Mouse (Mus musculus): ENCODE results near the gene Pdpk1. TPM values are rescaled to one million over a fixed set of nuclear protein-coding genes. Genes with fewer than 3 reads are reported as not detected.
A peak's percentile ranks its signal among the peaks of the same experiment; 100 is the strongest.

The Pdpk1 gene
- polyA plus RNA-seq (2014; fragmentation: Nextera tagmentation; extraction: Ambion mirVana): 44.5 and 45.6 TPM in 2 replicates

DNA sequence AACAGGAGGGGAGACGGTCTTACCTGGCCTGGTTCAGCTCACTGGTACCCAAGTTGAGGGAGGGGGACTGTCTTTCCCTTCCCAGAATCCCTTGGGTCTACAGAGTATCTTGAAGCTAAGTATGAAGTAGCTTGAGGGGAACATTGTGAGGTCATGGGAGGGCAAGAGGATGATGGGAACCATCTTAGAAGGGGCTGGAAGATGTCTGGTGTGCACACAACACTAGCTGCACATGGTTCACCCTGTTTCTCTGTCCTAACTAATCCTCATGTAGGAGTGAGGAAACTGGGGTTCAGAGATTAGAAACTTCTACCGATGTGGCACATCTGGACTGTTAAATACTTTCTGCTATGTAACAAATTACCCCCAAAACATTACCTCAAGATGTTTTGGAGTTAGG is at the start of gene Pdpk1:
Gene Pdpk1 (minus strand): TSS at position 101 of the 400 bp plus-strand sequence.
- Histone ChIP-seq H3K9me3 (ENCODE audit: control insufficient read depth, low read length) (no peaks in the 10 kb centered on the region), H3K36me3 (ENCODE audit: control insufficient read depth, insufficient read depth, low read length) (peaks cover 3% of the 10 kb centered on the region; the same call in 1 of the 2 replicates), H3K27me3 (ENCODE audit: control insufficient read depth, insufficient read depth, low read length) (no peaks in the 10 kb centered on the region), H3K4me2 (ENCODE audit: low read length) (peak within 1 kb of the TSS; percentile 86), H3K4me3 (ENCODE audit: control insufficient read depth in 1 of 2, insufficient read depth in 1 of 2, low read depth in 1 of 2, low read length in 2 of 2) (peak within 1 kb of the TSS; percentile 42 to 47), H3K27ac (replicated peaks in 1 of 2; ENCODE audit: control insufficient read depth in 1 of 2, insufficient read depth in 1 of 2, low read depth in 2 of 2, low read length in 2 of 2) (no peak within 1 kb of the TSS), H3K9ac (ENCODE audit: low read length) (peak within 1 kb of the TSS; percentile 63), H3K4me1 (ENCODE audit: control insufficient read depth in 2 of 2, insufficient read depth in 2 of 2, low read length in 2 of 2) (peaks cover 7 to 10% of the 10 kb centered on the region in 2 experiments; a peak in 3 of 4 replicates)
- ATAC-seq (ENCODE audit: insufficient number of reproducible peaks, insufficient read depth, low FRiP score, low read depth): no peak
- 86% methylated on average over 2 of the region's 2 CpGs for WGBS

DNA sequence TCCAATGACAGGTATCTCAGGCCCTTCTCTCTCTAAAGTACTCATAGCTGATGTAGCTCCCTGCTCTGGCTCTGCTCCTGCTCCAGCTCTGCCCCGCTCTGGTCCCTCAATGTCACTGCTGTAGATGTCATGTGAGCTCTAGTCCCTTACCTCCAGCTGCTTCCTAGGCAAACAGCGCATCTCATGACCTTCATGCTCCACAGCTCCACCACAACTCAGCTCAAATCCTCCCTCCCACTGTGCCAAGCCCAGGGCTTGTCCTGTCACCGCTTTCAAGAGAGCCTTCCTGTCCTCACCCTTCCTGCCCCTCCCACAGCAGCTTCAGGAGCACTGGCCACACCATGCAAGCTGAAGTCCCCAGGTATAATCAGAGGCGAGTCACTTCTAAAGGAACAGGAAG is 49.0 kb upstream of the Pdpk1 start:
- Histone ChIP-seq H3K9me3 (ENCODE audit: control insufficient read depth, low read length) (no peaks in the 10 kb centered on the region), H3K36me3 (ENCODE audit: control insufficient read depth, insufficient read depth, low read length) (no peaks in the 10 kb centered on the region), H3K27ac (replicated peaks in 1 of 2; ENCODE audit: control insufficient read depth in 1 of 2, insufficient read depth in 1 of 2, low read depth in 2 of 2, low read length in 2 of 2) (no peak overlapping the region), H3K27me3 (ENCODE audit: control insufficient read depth, insufficient read depth, low read length) (no peaks in the 10 kb centered on the region), H3K4me2 (ENCODE audit: low read length) (no peak overlapping the region), H3K4me1 (ENCODE audit: control insufficient read depth in 2 of 2, insufficient read depth in 2 of 2, low read length in 2 of 2) (peaks cover 31 to 54% of the 10 kb centered on the region in 2 experiments), H3K9ac (ENCODE audit: low read length) (no peak overlapping the region), H3K4me3 (ENCODE audit: control insufficient read depth in 1 of 2, insufficient read depth in 1 of 2, low read depth in 1 of 2, low read length in 2 of 2) (no peak overlapping the region)
- 33% methylated on average over 4 of the region's 4 CpGs for WGBS
- no peak for ATAC-seq (ENCODE audit: insufficient number of reproducible peaks, insufficient read depth, low FRiP score, low read depth)

DNA sequence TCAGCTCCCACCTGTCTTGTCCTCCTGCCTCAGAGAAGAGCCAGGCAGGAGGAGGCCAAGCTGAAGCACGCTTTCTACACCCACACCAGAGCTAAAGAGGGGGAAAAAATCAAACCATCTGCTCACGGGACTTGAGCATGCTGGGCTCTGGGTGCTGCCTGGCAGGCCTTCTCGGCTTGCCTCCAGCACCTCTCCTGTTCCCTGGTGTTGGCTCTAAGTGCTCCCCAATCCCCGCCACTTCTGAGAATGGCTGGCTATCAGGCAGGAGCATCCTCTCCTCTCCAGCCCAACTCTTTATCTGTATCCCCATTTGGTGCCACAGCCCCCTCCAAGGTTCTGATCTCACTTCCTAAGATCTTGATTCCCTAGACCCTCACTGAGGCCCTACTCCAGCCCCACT is 48.5 kb upstream of the Pdpk1 start:
- no peak overlapping the region for H3K9ac ChIP-seq (ENCODE audit: low read length)
- H3K4me2 ChIP-seq (ENCODE audit: low read length): no peak overlapping the region
- 80% methylated on average over 4 of the region's 4 CpGs for WGBS
- H3K27ac ChIP-seq (replicated peaks in 1 of 2; ENCODE audit: control insufficient read depth in 1 of 2, insufficient read depth in 1 of 2, low read depth in 2 of 2, low read length in 2 of 2): no peak overlapping the region
- no peaks in the 10 kb centered on the region for H3K9me3 ChIP-seq (ENCODE audit: control insufficient read depth, low read length)
- no peak overlapping the region for H3K4me3 ChIP-seq (ENCODE audit: control insufficient read depth in 1 of 2, insufficient read depth in 1 of 2, low read depth in 1 of 2, low read length in 2 of 2)
- ATAC-seq (ENCODE audit: insufficient number of reproducible peaks, insufficient read depth, low FRiP score, low read depth): no peak
- H3K4me1 ChIP-seq (ENCODE audit: control insufficient read depth in 2 of 2, insufficient read depth in 2 of 2, low read length in 2 of 2): peaks cover 30 to 49% of the 10 kb centered on the region in 2 experiments
- no peaks in the 10 kb centered on the region for H3K36me3 ChIP-seq (ENCODE audit: control insufficient read depth, insufficient read depth, low read length)
- no peaks in the 10 kb centered on the region for H3K27me3 ChIP-seq (ENCODE audit: control insufficient read depth, insufficient read depth, low read length)

DNA sequence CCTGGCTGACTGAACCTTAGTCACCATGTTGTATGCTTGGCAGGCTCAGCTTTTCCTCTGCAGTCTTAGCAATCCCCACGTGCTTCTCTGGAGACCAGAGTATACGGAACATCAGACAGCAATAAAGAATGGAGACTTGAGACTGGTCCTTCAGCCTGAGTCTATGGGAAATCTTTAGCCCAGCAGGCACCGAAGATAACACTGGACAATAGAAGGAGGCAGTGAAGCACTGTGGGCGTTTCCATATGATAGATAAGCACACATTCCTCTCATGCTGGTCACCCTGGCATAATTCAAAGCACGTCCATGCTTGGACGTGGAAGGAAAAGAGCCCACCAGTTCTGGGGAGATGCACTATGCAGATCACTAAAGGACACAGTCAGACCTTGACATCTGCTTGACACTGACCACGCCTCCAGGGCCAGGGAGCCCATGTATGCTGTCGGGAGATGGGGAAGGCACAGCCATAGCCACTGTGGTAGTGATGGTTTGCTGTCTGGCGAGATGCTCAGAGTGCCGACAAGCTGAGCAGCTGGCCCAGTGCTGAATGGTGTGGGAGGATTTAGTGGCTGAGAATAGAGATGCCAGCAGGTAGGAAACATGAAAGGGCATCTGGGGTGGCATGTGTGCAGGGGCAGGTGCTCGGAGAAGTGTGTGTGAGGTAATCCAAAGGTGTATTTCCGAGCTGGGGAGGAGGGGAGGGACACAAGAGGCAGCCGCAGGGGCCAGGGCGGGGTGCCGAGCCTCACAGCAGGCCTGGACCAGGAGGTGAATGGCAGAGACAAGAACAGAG is 46.5 kb upstream of the Pdpk1 start:
- no peaks in the 10 kb centered on the region for H3K27me3 ChIP-seq (ENCODE audit: control insufficient read depth, insufficient read depth, low read length)
- H3K36me3 ChIP-seq (ENCODE audit: control insufficient read depth, insufficient read depth, low read length): no peaks in the 10 kb centered on the region
- no peak overlapping the region for H3K4me3 ChIP-seq (ENCODE audit: control insufficient read depth in 1 of 2, insufficient read depth in 1 of 2, low read depth in 1 of 2, low read length in 2 of 2)
- WGBS: 32% methylated on average over 15 of the region's 15 CpGs
- H3K9me3 ChIP-seq (ENCODE audit: control insufficient read depth, low read length): no peaks in the 10 kb centered on the region
- H3K9ac ChIP-seq (ENCODE audit: low read length): no peak overlapping the region
- H3K4me1 ChIP-seq (ENCODE audit: control insufficient read depth in 2 of 2, insufficient read depth in 2 of 2, low read length in 2 of 2): peaks cover 37 to 46% of the 10 kb centered on the region in 2 experiments
- no peak overlapping the region for H3K27ac ChIP-seq (replicated peaks in 1 of 2; ENCODE audit: control insufficient read depth in 1 of 2, insufficient read depth in 1 of 2, low read depth in 2 of 2, low read length in 2 of 2)
- H3K4me2 ChIP-seq (ENCODE audit: low read length): 0 out of 2 replicates have a peak overlapping the region, but pooled peaks have one; percentile 2
- no peak for ATAC-seq (ENCODE audit: insufficient number of reproducible peaks, insufficient read depth, low FRiP score, low read depth)

DNA sequence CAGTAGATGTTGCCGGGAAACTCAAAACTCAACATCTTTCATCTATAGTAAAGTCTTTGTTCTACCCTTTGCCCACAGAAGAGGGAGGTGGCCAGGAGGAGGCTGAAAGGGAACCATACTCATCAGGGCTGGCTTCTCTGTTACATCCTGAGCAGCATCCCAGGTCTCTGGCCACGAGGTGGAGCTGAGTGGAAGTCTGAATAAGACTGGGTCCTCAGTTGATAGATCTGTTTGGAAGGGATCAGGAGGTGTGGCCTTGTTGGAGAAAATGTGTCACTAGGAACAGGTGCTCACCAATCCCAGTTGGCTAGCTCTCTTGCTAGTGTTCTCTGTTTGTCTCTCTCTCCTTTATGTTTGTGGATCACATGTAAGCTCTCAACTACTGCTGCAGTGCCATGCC is 44.6 kb upstream of the Pdpk1 start:
- H3K27me3 ChIP-seq (ENCODE audit: control insufficient read depth, insufficient read depth, low read length): no peaks in the 10 kb centered on the region
- 81% methylated on average over 2 of the region's 2 CpGs for WGBS
- H3K4me3 ChIP-seq (ENCODE audit: control insufficient read depth in 1 of 2, insufficient read depth in 1 of 2, low read depth in 1 of 2, low read length in 2 of 2): no peak overlapping the region
- H3K9ac ChIP-seq (ENCODE audit: low read length): no peak overlapping the region
- no peaks in the 10 kb centered on the region for H3K9me3 ChIP-seq (ENCODE audit: control insufficient read depth, low read length)
- H3K4me1 ChIP-seq (ENCODE audit: control insufficient read depth in 2 of 2, insufficient read depth in 2 of 2, low read length in 2 of 2): peaks cover 41 to 55% of the 10 kb centered on the region in 2 experiments
- ATAC-seq (ENCODE audit: insufficient number of reproducible peaks, insufficient read depth, low FRiP score, low read depth): no peak
- H3K36me3 ChIP-seq (ENCODE audit: control insufficient read depth, insufficient read depth, low read length): no peaks in the 10 kb centered on the region
- no peak overlapping the region for H3K27ac ChIP-seq (replicated peaks in 1 of 2; ENCODE audit: control insufficient read depth in 1 of 2, insufficient read depth in 1 of 2, low read depth in 2 of 2, low read length in 2 of 2)
- H3K4me2 ChIP-seq (ENCODE audit: low read length): no peak overlapping the region

DNA sequence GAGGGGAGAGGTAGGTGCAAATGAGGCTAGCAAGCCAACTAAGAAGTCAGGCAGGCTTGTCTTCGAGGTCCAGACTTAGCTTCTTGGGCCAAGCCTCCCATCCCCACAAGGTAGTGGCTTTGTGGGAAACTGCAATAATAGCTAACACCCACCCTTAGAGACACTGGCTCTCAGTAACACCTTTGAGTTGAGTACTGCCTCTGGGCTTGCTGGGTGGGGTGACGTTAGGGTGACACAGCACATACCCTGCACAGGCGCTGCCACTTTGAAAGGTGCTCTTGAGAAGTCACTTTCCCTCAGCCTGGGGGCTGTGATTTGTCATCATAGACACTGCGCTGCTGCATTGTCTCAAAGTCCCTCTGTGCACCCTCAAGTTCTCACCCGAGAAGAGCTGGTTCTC is 43.0 kb upstream of the Pdpk1 start:
- Histone ChIP-seq H3K9me3 (ENCODE audit: control insufficient read depth, low read length) (no peaks in the 10 kb centered on the region), H3K9ac (ENCODE audit: low read length) (no peak overlapping the region), H3K4me2 (ENCODE audit: low read length) (no peak overlapping the region), H3K27ac (replicated peaks in 1 of 2; ENCODE audit: control insufficient read depth in 1 of 2, insufficient read depth in 1 of 2, low read depth in 2 of 2, low read length in 2 of 2) (no peak overlapping the region), H3K4me1 (ENCODE audit: control insufficient read depth in 2 of 2, insufficient read depth in 2 of 2, low read length in 2 of 2) (peaks cover 32 to 41% of the 10 kb centered on the region in 2 experiments), H3K36me3 (ENCODE audit: control insufficient read depth, insufficient read depth, low read length) (no peaks in the 10 kb centered on the region), H3K27me3 (ENCODE audit: control insufficient read depth, insufficient read depth, low read length) (no peaks in the 10 kb centered on the region), H3K4me3 (ENCODE audit: control insufficient read depth in 1 of 2, insufficient read depth in 1 of 2, low read depth in 1 of 2, low read length in 2 of 2) (no peak overlapping the region)
- no peak for ATAC-seq (ENCODE audit: insufficient number of reproducible peaks, insufficient read depth, low FRiP score, low read depth)
- 51% methylated on average over 5 of the region's 5 CpGs for WGBS

DNA sequence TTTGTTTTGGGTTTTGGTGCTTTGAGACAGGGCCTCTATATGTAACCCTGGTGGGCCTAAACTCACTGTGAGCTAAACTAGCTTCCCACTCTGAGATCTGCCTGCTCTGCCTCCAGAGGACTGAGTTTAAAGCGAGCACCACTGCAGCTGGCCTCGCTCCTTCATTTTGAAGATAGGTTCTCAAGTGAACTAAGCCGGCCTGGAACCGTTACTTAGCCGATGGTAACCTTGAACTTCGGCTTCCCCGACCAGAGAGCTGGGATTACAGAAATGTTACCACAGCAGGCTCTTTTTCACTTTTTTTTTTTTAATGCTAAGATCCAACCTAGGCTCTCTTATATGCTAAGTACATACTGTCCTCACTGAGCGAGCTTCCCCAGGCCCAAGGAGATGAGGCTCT is 42.5 kb upstream of the Pdpk1 start:
- WGBS: 78% methylated on average over 8 of the region's 8 CpGs

More for the DNA sequence above, 42.5 kb upstream of the Pdpk1 start:
- H3K36me3 ChIP-seq (ENCODE audit: control insufficient read depth, insufficient read depth, low read length): no peaks in the 10 kb centered on the region
- no peaks in the 10 kb centered on the region for H3K27me3 ChIP-seq (ENCODE audit: control insufficient read depth, insufficient read depth, low read length)
- no peak overlapping the region for H3K9ac ChIP-seq (ENCODE audit: low read length)
- no peak overlapping the region for H3K4me2 ChIP-seq (ENCODE audit: low read length)
- no peak for ATAC-seq (ENCODE audit: insufficient number of reproducible peaks, insufficient read depth, low FRiP score, low read depth)
- no peak overlapping the region for H3K27ac ChIP-seq (replicated peaks in 1 of 2; ENCODE audit: control insufficient read depth in 1 of 2, insufficient read depth in 1 of 2, low read depth in 2 of 2, low read length in 2 of 2)
- peaks cover 32 to 41% of the 10 kb centered on the region in 2 experiments for H3K4me1 ChIP-seq (ENCODE audit: control insufficient read depth in 2 of 2, insufficient read depth in 2 of 2, low read length in 2 of 2)
- H3K9me3 ChIP-seq (ENCODE audit: control insufficient read depth, low read length): no peaks in the 10 kb centered on the region
- no peak overlapping the region for H3K4me3 ChIP-seq (ENCODE audit: control insufficient read depth in 1 of 2, insufficient read depth in 1 of 2, low read depth in 1 of 2, low read length in 2 of 2)
